Mouse (Mus musculus): ENCODE data around the gene Angel2. TPM values are rescaled to one million over a fixed set of nuclear protein-coding genes. Genes with fewer than 3 reads are reported as not detected.

Angel2 gene
- polyA plus RNA-seq (2014; fragmentation: Illumina TruSeq; extraction: RNeasy Lipid Tissue Mini Kit (QIAGEN cat#74804); ENCODE audit: insufficient read depth, low read depth, low replicate concordance), result 17.1 TPM

GRCm38 (mm10) chr1:190924812-190925211 lies at the start of gene Angel2:
Angel2 (plus strand) TSS chr1:190925112.

GRCm38 (mm10) chr1:190911415-190912123 lies 13.3 kb upstream of the Angel2 start, which contains the start of gene Rps6kc1:
Rps6kc1 (minus strand) TSS chr1:190911770.

GRCm38 (mm10) chr1:190979100-190979563 lies 54.2 kb downstream of the Angel2 start, which contains the start of gene Vash2:
Vash2 (minus strand) TSS chr1:190979296.

Other genes starting within 250 kb of the Angel2 start
- gene Rps6kc1, start 13.3 kb upstream of the Angel2 start, polyA plus RNA-seq (2014; fragmentation: Illumina TruSeq; extraction: RNeasy Lipid Tissue Mini Kit (QIAGEN cat#74804); ENCODE audit: insufficient read depth, low read depth, low replicate concordance), result 8.7 TPM
- gene Vash2, start 54.2 kb downstream of the Angel2 start, polyA plus RNA-seq (2014; fragmentation: Illumina TruSeq; extraction: RNeasy Lipid Tissue Mini Kit (QIAGEN cat#74804); ENCODE audit: insufficient read depth, low read depth, low replicate concordance), result 0.06 TPM
- gene Flvcr1, start 101.0 kb downstream of the Angel2 start, polyA plus RNA-seq (2014; fragmentation: Illumina TruSeq; extraction: RNeasy Lipid Tissue Mini Kit (QIAGEN cat#74804); ENCODE audit: insufficient read depth, low read depth, low replicate concordance), result 8.9 TPM
- not detected for gene Spata45, start 111.5 kb downstream of the Angel2 start, polyA plus RNA-seq (2014; fragmentation: Illumina TruSeq; extraction: RNeasy Lipid Tissue Mini Kit (QIAGEN cat#74804); ENCODE audit: insufficient read depth, low read depth, low replicate concordance)
- 10.0 TPM for gene Tatdn3, start 137.8 kb downstream of the Angel2 start, polyA plus RNA-seq (2014; fragmentation: Illumina TruSeq; extraction: RNeasy Lipid Tissue Mini Kit (QIAGEN cat#74804); ENCODE audit: insufficient read depth, low read depth, low replicate concordance)
- 0.44 TPM for gene Nsl1, start 137.9 kb downstream of the Angel2 start, polyA plus RNA-seq (2014; fragmentation: Illumina TruSeq; extraction: RNeasy Lipid Tissue Mini Kit (QIAGEN cat#74804); ENCODE audit: insufficient read depth, low read depth, low replicate concordance)
- 5.5 TPM for gene Batf3, start 172.7 kb downstream of the Angel2 start, polyA plus RNA-seq (2014; fragmentation: Illumina TruSeq; extraction: RNeasy Lipid Tissue Mini Kit (QIAGEN cat#74804); ENCODE audit: insufficient read depth, low read depth, low replicate concordance)
- not detected for gene Fam71a, start 239.7 kb downstream of the Angel2 start, polyA plus RNA-seq (2014; fragmentation: Illumina TruSeq; extraction: RNeasy Lipid Tissue Mini Kit (QIAGEN cat#74804); ENCODE audit: insufficient read depth, low read depth, low replicate concordance)

Measured in lung, adult 10 weeks (tissue).